Mouse (Mus musculus) intestine, embryonic 14.5 days (tissue): ENCODE measurements at regions not wholly inside any gene's neighbourhood (a gene's known extent, or its start where the extent isn't known, plus 50 kb on each side); places are given as distances from the start of the nearest gene placed in this dataset.

Experiments used
- ATAC-seq: fragments of 200-750 bp; cut with Nextera tagmentation; replicated peaks from 2 replicates; pipeline ENCODE4 v1.8.0; 2017; ENCODE audit warnings: low read depth, moderate number of reproducible peaks, moderate TSS enrichment, moderate library complexity; ENCODE audit not compliant: low FRiP score, low TSS enrichment
- DNase-seq: peaks from one replicate; pipeline ENCODE4 v3.0.0-alpha.2; 2018; ENCODE audit warnings: low spot score
- H3K27ac ChIP-seq: fragments of 300-500 bp; sonication (generic); 2 replicates; pipeline ENCODE4 v1.5.1; 2014; ENCODE audit warnings: low read depth, mild to moderate bottlenecking, control low read depth
- H3K27me3 ChIP-seq: fragments of 300-500 bp; sonication (generic); replicated peaks from 2 replicates; pipeline ENCODE4 v1.6.1; 2014; ENCODE audit warnings: low read length, control low read depth; ENCODE audit not compliant: control insufficient read depth, insufficient read depth
- H3K36me3 ChIP-seq: fragments of 300-500 bp; sonication (generic); 2 replicates; pipeline ENCODE4 v1.6.1; 2014; ENCODE audit warnings: low read length, control low read depth; ENCODE audit not compliant: control insufficient read depth, insufficient read depth
- H3K4me1 ChIP-seq: fragments of 300-500 bp; sonication (generic); replicated peaks from 2 replicates; pipeline ENCODE4 v1.6.1; 2014; ENCODE audit warnings: low read length, control low read depth, mixed read lengths; ENCODE audit not compliant: control insufficient read depth, insufficient read depth
- H3K4me2 ChIP-seq: fragments of 300-500 bp; sonication (generic); 2 replicates; pipeline ENCODE4 v1.6.1; 2014; ENCODE audit warnings: low read length
- H3K4me3 ChIP-seq: fragments of 300-500 bp; sonication (generic); 2 replicates; pipeline ENCODE4 v1.5.1; 2014; ENCODE audit warnings: low read depth, low read length, control low read depth, mixed read lengths
- H3K9ac ChIP-seq: fragments of 300-500 bp; sonication (generic); 2 replicates; pipeline ENCODE4 v1.6.1; 2014; ENCODE audit warnings: mild to moderate bottlenecking, low read length
- H3K9me3 ChIP-seq: fragments of 300-500 bp; sonication (generic); 2 replicates; pipeline ENCODE4 v1.6.1; 2016; ENCODE audit warnings: low read length, control low read depth; ENCODE audit not compliant: control insufficient read depth
- WGBS: fragments of 180-500 bp; shearing (Covaris S2); extraction: QIAGEN DNeasy Blood & Tissue Kit; methylation state at CpG from one replicate; pipeline ENCODE4 v1.1.7; 2014; 5-methylcytosine and 5-hydroxymethylcytosine counted together

- Histone ChIP-seq H3K9me3 (no peaks in the 10 kb centered on the region), H3K4me1 (no peaks in the 10 kb centered on the region), H3K4me2 (no peak overlapping the region), H3K4me3 (no peak overlapping the region), H3K36me3 (no peaks in the 10 kb centered on the region), H3K27ac (no peak overlapping the region), H3K9ac (no peak overlapping the region), H3K27me3 (no peaks in the 10 kb centered on the region)
- WGBS: 87% methylated on average over 2 of the region's 2 CpGs
- no peak for ATAC-seq
- no peak for DNase-seq
These were observed 72.5 kb downstream of the Gm9008 start for GRCm38 (mm10) chr6:76425120-76425519.

DNA sequence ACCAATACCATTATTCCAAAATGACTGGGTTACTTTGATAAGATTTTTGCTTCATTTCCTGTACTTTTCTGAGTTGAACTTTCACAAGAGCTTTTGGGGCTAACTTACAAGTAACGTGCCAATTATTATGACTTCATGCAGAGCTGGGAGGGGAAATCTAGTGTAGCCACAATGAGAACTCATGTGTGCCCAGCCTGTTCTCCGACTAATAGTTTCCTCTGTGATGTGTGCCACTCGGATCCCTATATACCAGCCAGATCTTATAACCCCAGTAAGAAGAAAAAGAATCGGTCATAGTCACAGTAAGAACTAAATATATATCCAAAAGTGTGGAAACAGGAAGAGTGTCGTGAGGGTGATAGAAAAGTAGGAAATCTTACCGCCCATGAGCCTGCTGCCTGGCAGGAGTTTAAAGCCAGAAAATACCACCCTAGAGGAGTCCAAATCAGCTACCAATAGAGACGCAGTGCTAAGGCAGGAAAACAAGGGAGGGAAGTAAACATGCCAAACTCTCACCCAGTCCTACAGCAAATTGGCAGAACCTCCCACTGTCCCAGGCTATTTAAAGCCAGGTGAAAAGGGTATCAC, 110.0 kb downstream of the Gm9008 start:
- Histone ChIP-seq H3K27me3 (no peaks in the 10 kb centered on the region), H3K36me3 (no peaks in the 10 kb centered on the region), H3K4me2 (no peak overlapping the region), H3K4me1 (no peaks in the 10 kb centered on the region), H3K9me3 (no peaks in the 10 kb centered on the region), H3K4me3 (no peak overlapping the region), H3K9ac (no peak overlapping the region), H3K27ac (no peak overlapping the region)
- WGBS: 72% methylated on average over 7 of the region's 7 CpGs
- DNase-seq (no peak), ATAC-seq (no peak)

- H3K36me3 ChIP-seq: no peaks in the 10 kb centered on the region
- H3K27ac ChIP-seq: no peak overlapping the region
- ATAC-seq: no peak
- no peak overlapping the region for H3K4me2 ChIP-seq
- H3K4me1 ChIP-seq: no peaks in the 10 kb centered on the region
- H3K27me3 ChIP-seq: no peaks in the 10 kb centered on the region
- H3K4me3 ChIP-seq: no peak overlapping the region
- no peak overlapping the region for H3K9ac ChIP-seq
- no peaks in the 10 kb centered on the region for H3K9me3 ChIP-seq
- no peak for DNase-seq
- 82% methylated on average over 4 of the region's 4 CpGs for WGBS
These were observed 115.3 kb downstream of the Gm9008 start for GRCm38 (mm10) chr6:76382323-76382722.

DNA sequence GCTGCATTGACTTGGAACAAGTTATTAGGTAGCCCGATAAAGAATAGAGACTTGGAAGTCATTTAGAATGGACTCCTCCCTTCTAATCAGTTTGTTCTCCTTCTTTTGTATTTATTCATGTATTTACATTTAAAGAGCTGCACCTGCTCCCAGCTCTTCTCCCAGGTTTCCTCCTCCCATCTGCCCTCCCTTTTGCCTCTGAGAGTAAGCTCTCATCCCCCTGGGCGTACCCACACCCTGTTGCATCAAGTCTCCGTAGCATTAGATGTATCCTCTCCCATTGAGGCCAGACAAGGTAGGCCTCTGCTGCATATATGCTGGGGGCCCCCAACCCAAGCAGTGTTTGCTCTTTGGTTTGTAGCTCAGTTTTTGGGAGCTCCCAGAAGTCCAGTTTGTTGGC, 118.9 kb downstream of the Gm9008 start:
- WGBS: 83% methylated on average over 3 of the region's 3 CpGs
- Histone ChIP-seq H3K4me3 (no peak overlapping the region), H3K9ac (no peak overlapping the region), H3K4me1 (no peaks in the 10 kb centered on the region), H3K27ac (no peak overlapping the region), H3K27me3 (no peaks in the 10 kb centered on the region), H3K9me3 (no peaks in the 10 kb centered on the region), H3K36me3 (no peaks in the 10 kb centered on the region), H3K4me2 (no peak overlapping the region)
- no peak for DNase-seq
- ATAC-seq: no peak

DNA sequence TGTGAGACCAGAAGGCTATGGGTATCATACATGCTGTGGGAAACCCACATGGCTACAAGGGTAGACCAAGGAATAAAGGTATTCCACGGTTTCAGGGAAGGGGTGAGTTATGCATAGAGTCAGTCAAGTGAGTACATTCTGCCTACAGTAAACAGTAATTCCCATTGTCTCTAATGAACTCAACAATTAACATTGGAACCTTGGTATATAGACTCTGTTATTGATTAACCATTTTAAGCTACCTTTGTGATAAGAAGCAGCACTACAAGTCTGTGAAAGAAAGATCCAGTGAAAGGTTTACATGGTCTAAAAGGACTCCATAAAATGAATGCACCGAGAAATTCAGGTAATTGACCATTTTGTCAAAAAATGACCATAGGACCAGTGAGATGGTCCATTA, 145.4 kb downstream of the Gm9008 start:
- Histone ChIP-seq H3K27ac (no peak overlapping the region), H3K4me1 (no peaks in the 10 kb centered on the region), H3K4me3 (no peak overlapping the region), H3K4me2 (no peak overlapping the region), H3K36me3 (no peaks in the 10 kb centered on the region), H3K9me3 (no peaks in the 10 kb centered on the region), H3K27me3 (no peaks in the 10 kb centered on the region), H3K9ac (no peak overlapping the region)
- no peak for DNase-seq
- ATAC-seq: 0 out of 2 replicates have a peak, but pooled peaks have one; percentile 15
- 64% methylated on average over 2 of the region's 2 CpGs for WGBS

DNA sequence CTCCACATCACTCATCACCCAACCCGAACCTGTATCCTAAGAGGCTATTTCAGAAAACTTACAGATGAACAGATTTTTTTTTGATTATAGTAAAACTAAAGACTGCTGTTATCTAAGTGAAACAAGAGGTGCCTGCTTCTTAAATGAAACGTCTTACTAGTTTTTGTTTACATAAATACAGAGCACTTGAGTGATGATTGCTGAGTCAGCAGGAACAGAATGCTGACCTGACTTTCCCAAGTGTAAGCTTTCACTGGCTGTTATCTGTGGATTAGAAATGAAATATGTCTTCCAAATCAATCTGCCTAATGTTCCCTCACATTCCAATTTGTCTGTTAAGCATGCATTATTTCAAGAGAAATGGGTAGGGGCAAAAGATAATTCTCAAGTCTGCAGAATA, 149.1 kb downstream of the Gm9008 start:
- no peak overlapping the region for H3K27ac ChIP-seq
- no peak overlapping the region for H3K9ac ChIP-seq
- no peak for DNase-seq
- H3K36me3 ChIP-seq: no peaks in the 10 kb centered on the region
- no peaks in the 10 kb centered on the region for H3K4me1 ChIP-seq
- H3K4me2 ChIP-seq: no peak overlapping the region
- WGBS: 47% methylated on average over 2 of the region's 2 CpGs
- no peak for ATAC-seq
- no peak overlapping the region for H3K4me3 ChIP-seq
- H3K9me3 ChIP-seq: no peaks in the 10 kb centered on the region
- H3K27me3 ChIP-seq: no peaks in the 10 kb centered on the region

GRCm38 (mm10) chr6:76330176-76330575, 167.4 kb downstream of the Gm9008 start:
- no peak overlapping the region for H3K4me3 ChIP-seq
- no peaks in the 10 kb centered on the region for H3K4me1 ChIP-seq
- H3K4me2 ChIP-seq: no peak overlapping the region
- no peaks in the 10 kb centered on the region for H3K27me3 ChIP-seq
- no peak overlapping the region for H3K9ac ChIP-seq
- DNase-seq (no peak), ATAC-seq (no peak)
- no peaks in the 10 kb centered on the region for H3K36me3 ChIP-seq
- no peak overlapping the region for H3K27ac ChIP-seq
- no peaks in the 10 kb centered on the region for H3K9me3 ChIP-seq
- 88% methylated on average over 2 of the region's 2 CpGs for WGBS
